ENCODE assay signal across 8 mouse cellular contexts in genomic region chr9:70541584-70541983, GRCm38 (mm10). TPM values are rescaled to one million over a fixed set of nuclear protein-coding genes. Genes with fewer than 3 reads are reported as not detected.
DNase-seq lines count a peak whose midpoint lies in the region; ATAC-seq and TF ChIP-seq lines count a peak whose summit lies in the region.

No protein-coding gene starts in this region.

- H3K79me2 ChIP-seq in MEL (ENCODE audit: control insufficient read depth, insufficient read depth, low read length, poor library complexity), result peaks cover 28% of the 10 kb centered on the region

- 12% methylated on average over 6 of the region's 6 CpGs for WGBS in heart, embryonic 11.5 days (ENCODE audit: insufficient replicate concordance)
- 8% methylated on average over 6 of the region's 6 CpGs for WGBS in hindbrain, embryonic 10.5 days
- WGBS in midbrain, embryonic 10.5 days, result 7% methylated on average over 6 of the region's 6 CpGs

- H3K4me2 ChIP-seq in heart, embryonic 11.5 days, result peak overlapping the region; percentile 94

- no peaks in the 10 kb centered on the region for H3K36me3 ChIP-seq in heart, embryonic 11.5 days (ENCODE audit: control insufficient read depth, insufficient read depth, low read length)
- H3K36me3 ChIP-seq in MEL (ENCODE audit: control insufficient read depth in 1 of 2, insufficient read depth in 2 of 2, low read length in 2 of 2), result peaks cover 7 to 26% of the 10 kb centered on the region in 2 experiments
- peaks cover 6% of the 10 kb centered on the region; the same call in 1 of the 2 replicates for H3K36me3 ChIP-seq in hindbrain, embryonic 10.5 days
- peaks cover 14% of the 10 kb centered on the region for H3K36me3 ChIP-seq in midbrain, embryonic 10.5 days

- ATAC-seq in heart, embryonic 11.5 days (replicated peaks; ENCODE audit: insufficient number of reproducible peaks, low FRiP score, low TSS enrichment), result no peak

- TF ChIP-seq POLR2A in MEL (IDR thresholded peaks at IDR 0.05; ENCODE audit: control insufficient read depth in 1 of 2, insufficient read depth in 1 of 2, low read depth in 1 of 2, low read length in 2 of 2, poor library complexity in 1 of 2), result no peak

- no peaks in the 10 kb centered on the region for H3K9me3 ChIP-seq in heart, embryonic 11.5 days (replicated peaks; ENCODE audit: control insufficient read depth, low read length)
- H3K9me3 ChIP-seq in MEL (replicated peaks; ENCODE audit: insufficient read depth, low read length), result no peaks in the 10 kb centered on the region
- H3K9me3 ChIP-seq in hindbrain, embryonic 10.5 days, result no peaks in the 10 kb centered on the region
- H3K9me3 ChIP-seq in midbrain, embryonic 10.5 days (replicated peaks), result no peaks in the 10 kb centered on the region

- H3K27me3 ChIP-seq in heart, embryonic 11.5 days (ENCODE audit: control insufficient read depth, insufficient read depth, low read length), result no peaks in the 10 kb centered on the region
- H3K27me3 ChIP-seq in MEL (ENCODE audit: control insufficient read depth in 1 of 2, insufficient read depth in 2 of 2, low read length in 2 of 2), result no peaks in the 10 kb centered on the region
- no peaks in the 10 kb centered on the region for H3K27me3 ChIP-seq in hindbrain, embryonic 10.5 days (ENCODE audit: insufficient read depth, poor library complexity, severe bottlenecking)
- no peaks in the 10 kb centered on the region for H3K27me3 ChIP-seq in midbrain, embryonic 10.5 days (ENCODE audit: low read depth, poor library complexity, severe bottlenecking)

- H3K4me3 ChIP-seq in heart, embryonic 11.5 days (ENCODE audit: low read depth, low read length), result peak overlapping the region; percentile 74
- H3K4me3 ChIP-seq in MEL (ENCODE audit: control insufficient read depth in 1 of 2, insufficient read depth in 1 of 2, low read depth in 2 of 2, low read length in 2 of 2), result peak overlapping the region; percentile 68 to 91
- peak overlapping the region; percentile 90 for H3K4me3 ChIP-seq in hindbrain, embryonic 10.5 days
- peak overlapping the region; percentile 93 for H3K4me3 ChIP-seq in midbrain, embryonic 10.5 days

- TF ChIP-seq CTCF in MEL (IDR thresholded peaks at IDR 0.05 in 2 of 3, conservative IDR thresholded peaks at IDR 0.05 in 1 of 3; ENCODE audit: control insufficient read depth in 1 of 3, insufficient read depth in 1 of 3, low read depth in 2 of 3, low read length in 3 of 3, poor library complexity in 1 of 3, severe bottlenecking in 1 of 3), result no peak

- no peak for TF ChIP-seq EP300 in MEL (IDR thresholded peaks at IDR 0.05; ENCODE audit: low read depth in 1 of 2, low read length in 2 of 2)

- H3K27ac ChIP-seq in heart, embryonic 11.5 days (ENCODE audit: low read depth, low read length), result no peak overlapping the region
- H3K27ac ChIP-seq in MEL (ENCODE audit: control insufficient read depth, low read depth, low read length), result peak overlapping the region; percentile 69
- H3K27ac ChIP-seq in hindbrain, embryonic 10.5 days, result peak overlapping the region; percentile 99
- H3K27ac ChIP-seq in midbrain, embryonic 10.5 days (replicated peaks), result peak overlapping the region; percentile 98

- 0 out of 2 replicates have a peak, but pooled peaks cover 3% of the 10 kb centered on the region for H3K4me1 ChIP-seq in heart, embryonic 11.5 days (ENCODE audit: control insufficient read depth, insufficient read depth, low read length)
- H3K4me1 ChIP-seq in MEL (ENCODE audit: control insufficient read depth in 1 of 2, insufficient read depth in 2 of 2, low read length in 2 of 2), result peaks cover 7 to 11% of the 10 kb centered on the region in 2 experiments
- peaks cover 18% of the 10 kb centered on the region for H3K4me1 ChIP-seq in hindbrain, embryonic 10.5 days (replicated peaks)
- H3K4me1 ChIP-seq in midbrain, embryonic 10.5 days, result peaks cover 22% of the 10 kb centered on the region

- H3K9ac ChIP-seq in heart, embryonic 11.5 days (ENCODE audit: low read depth, low read length), result peak overlapping the region; percentile 98; the same call in 1 of the 2 replicates
- peak overlapping the region; percentile 78 for H3K9ac ChIP-seq in MEL (ENCODE audit: control insufficient read depth, low read depth, low read length, poor library complexity, severe bottlenecking)

- no peak for DNase-seq in heart, postnatal 4 days
- DNase-seq in MEL (ENCODE audit: low read depth, low spot score), result peak; percentile 43
- no peak for DNase-seq in hindbrain, embryonic 10.5 days (ENCODE audit: low spot score)
- DNase-seq in midbrain, embryonic 10.5 days (ENCODE audit: low spot score), result no peak
- DNase-seq in ovary, postnatal 10 days (ENCODE audit: low spot score), result no peak
- DNase-seq in layer of hippocampus, adult 11-12 months (ENCODE audit: low spot score), result no peak
- no peak for DNase-seq in spleen, adult 18-20 months

- TF ChIP-seq RAD21 in MEL (IDR thresholded peaks at IDR 0.05; ENCODE audit: low read depth, low read length), result no peak

TF ChIP-seq in MEL, 35 proteins besides CTCF, POLR2A, EP300 and RAD21:
- TF ChIP-seq MAZ (IDR thresholded peaks at IDR 0.05; ENCODE audit: low read depth, low read length) (0 out of 2 replicates have a peak, but pooled peaks have one; percentile 41), MXI1 (IDR thresholded peaks at IDR 0.05; ENCODE audit: low read depth, low read length) (peak; percentile 44; the same call in 1 of the 2 replicates), MYC (IDR thresholded peaks at IDR 0.05; ENCODE audit: low read depth, low read length) (peak; percentile 75; the same call in 1 of the 2 replicates), BHLHE40 (IDR thresholded peaks at IDR 0.05; ENCODE audit: borderline replicate concordance, low read depth, low read length) (no peak), MAX (IDR thresholded peaks at IDR 0.05; ENCODE audit: low read length) (peak; percentile 53; the same call in 1 of the 2 replicates)

RNA-seq across cellular contexts. Expression of gene Sltm, which starts 1.0 kb away (rescaled TPM):
- polyA plus RNA-seq in heart, embryonic 11.5 days (2014; fragmentation: Nextera tagmentation; extraction: Ambion mirVana), result 40.6 and 48.3 TPM in 2 replicates
- 10 to 100 TPM; 34.8 TPM for total RNA-seq in heart, postnatal 4 days (2021)
- total RNA-seq in MEL (2012; rRNA removed), result 44.0 and 54.6 TPM in 2 replicates
- polyA plus RNA-seq in MEL (2012; ENCODE audit: insufficient read depth in 1 of 2, insufficient read length in 2 of 2, low read depth in 1 of 2, low replicate concordance in 2 of 2, missing spikeins in 1 of 2), result 10 to 100 TPM; 62.3 to 70.0 TPM
- 47.1 and 61.7 TPM in 2 replicates for polyA plus RNA-seq in hindbrain, embryonic 10.5 days (2016; fragmentation: Nextera tagmentation; extraction: Ambion mirVana)
- 62.2 and 63.5 TPM in 2 replicates for polyA plus RNA-seq in midbrain, embryonic 10.5 days (2016; fragmentation: Nextera tagmentation; extraction: Ambion mirVana)

RNA-seq across cellular contexts. Expression of gene Rnf111, which starts 38.1 kb away (rescaled TPM):
- 25.2 and 26.0 TPM in 2 replicates for polyA plus RNA-seq in heart, embryonic 11.5 days (2014; fragmentation: Nextera tagmentation; extraction: Ambion mirVana)
- 10 to 100 TPM; 34.6 to 36.1 TPM for total RNA-seq in heart, postnatal 4 days (2021)
- 25.2 and 25.4 TPM in 2 replicates for total RNA-seq in MEL (2012; rRNA removed)
- polyA plus RNA-seq in MEL (2012; ENCODE audit: insufficient read depth in 1 of 2, insufficient read length in 2 of 2, low read depth in 1 of 2, low replicate concordance in 2 of 2, missing spikeins in 1 of 2), result 10 to 100 TPM; 46.0 to 88.2 TPM
- 33.5 and 37.1 TPM in 2 replicates for polyA plus RNA-seq in hindbrain, embryonic 10.5 days (2016; fragmentation: Nextera tagmentation; extraction: Ambion mirVana)
- polyA plus RNA-seq in midbrain, embryonic 10.5 days (2016; fragmentation: Nextera tagmentation; extraction: Ambion mirVana), result 33.2 and 36.9 TPM in 2 replicates
